Mouse (Mus musculus) retina, postnatal 1 day (tissue): ENCODE measurements around the gene Ciao2a.

ENCODE experiments used
- DNase-seq: peaks from one replicate; pipeline ENCODE4 v3.0.0-alpha.2; 2012

The Ciao2a gene

DNA sequence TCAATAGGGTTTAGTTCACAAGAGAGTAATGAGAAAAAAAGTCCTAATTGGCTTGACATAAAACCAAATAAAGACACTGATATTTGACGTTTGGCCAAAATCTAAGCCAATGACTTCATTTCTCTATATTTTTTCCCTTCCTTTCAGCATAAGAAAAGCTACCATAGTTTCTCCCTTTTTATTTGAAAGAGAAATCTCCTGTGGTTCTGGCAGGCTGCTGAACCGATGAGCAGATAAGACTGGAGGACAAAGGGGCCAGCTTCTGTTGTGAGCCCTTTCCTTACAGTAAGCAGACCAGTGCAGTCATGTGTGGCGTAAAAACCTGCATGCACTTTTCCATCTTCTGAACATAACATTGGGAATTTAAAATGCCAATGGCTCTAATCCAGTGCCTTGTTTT is 5.5 kb upstream of the Ciao2a start:
- DNase-seq, result no peak

DNA sequence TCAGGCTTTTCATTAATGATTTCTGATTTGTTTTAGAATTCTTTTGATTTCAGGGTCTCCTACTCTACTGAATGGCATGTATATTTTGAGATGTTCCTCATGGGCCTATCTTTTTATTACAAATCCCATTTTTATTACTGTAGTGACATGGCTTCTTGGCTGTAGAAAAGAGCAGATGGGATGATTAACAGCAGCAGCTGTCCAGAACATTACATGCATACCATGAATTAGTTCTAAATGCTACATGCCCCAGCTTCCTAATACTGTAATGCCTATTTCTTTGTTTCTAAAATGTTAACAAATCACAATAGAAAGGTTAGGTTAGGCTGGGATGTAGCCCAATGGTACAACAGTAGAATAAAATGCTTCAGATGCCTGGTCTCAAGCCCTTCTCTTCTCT is 5.0 kb upstream of the Ciao2a start:
- DNase-seq, result no peak

DNA sequence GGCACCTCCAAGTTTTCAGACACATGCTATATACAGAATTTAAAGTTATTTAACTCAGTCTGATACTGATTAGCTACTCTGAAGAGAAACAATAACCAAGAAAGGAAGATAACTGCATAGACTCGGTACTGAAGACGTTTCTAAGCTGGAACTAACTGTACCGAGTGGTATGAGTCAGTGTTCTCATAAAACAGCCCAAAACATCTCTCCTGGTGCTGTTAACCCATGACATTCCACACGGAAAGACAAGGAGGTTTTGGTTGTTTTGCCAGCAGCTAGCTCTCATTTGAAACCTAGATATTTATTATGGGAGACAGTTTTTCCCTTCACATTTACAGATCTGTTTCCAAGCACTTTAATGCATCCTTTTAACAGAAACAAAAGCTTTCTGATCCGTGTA is 2.8 kb upstream of the Ciao2a start:
- DNase-seq, result no peak

DNA sequence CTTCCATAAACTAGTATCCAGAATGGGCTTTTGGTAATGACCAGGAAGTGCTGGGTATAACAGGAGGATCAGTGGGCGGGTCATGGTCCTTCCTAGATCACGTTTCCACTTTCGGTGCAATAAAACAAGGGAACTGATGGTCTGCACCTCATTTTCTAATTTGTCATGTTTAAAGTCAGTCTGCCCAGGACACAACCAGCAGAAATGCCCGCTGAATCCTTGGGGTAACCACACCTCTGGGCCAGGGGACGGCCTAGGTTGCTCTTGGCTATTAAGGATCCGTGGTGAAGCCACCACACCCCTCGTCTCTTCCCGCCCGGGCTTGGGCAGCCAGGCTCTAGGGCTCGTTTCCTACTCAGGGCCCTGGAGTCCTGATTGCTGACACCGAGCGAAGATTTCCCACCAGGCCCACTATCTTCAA is 2.3 kb upstream of the Ciao2a start:
- no peak for DNase-seq

DNA sequence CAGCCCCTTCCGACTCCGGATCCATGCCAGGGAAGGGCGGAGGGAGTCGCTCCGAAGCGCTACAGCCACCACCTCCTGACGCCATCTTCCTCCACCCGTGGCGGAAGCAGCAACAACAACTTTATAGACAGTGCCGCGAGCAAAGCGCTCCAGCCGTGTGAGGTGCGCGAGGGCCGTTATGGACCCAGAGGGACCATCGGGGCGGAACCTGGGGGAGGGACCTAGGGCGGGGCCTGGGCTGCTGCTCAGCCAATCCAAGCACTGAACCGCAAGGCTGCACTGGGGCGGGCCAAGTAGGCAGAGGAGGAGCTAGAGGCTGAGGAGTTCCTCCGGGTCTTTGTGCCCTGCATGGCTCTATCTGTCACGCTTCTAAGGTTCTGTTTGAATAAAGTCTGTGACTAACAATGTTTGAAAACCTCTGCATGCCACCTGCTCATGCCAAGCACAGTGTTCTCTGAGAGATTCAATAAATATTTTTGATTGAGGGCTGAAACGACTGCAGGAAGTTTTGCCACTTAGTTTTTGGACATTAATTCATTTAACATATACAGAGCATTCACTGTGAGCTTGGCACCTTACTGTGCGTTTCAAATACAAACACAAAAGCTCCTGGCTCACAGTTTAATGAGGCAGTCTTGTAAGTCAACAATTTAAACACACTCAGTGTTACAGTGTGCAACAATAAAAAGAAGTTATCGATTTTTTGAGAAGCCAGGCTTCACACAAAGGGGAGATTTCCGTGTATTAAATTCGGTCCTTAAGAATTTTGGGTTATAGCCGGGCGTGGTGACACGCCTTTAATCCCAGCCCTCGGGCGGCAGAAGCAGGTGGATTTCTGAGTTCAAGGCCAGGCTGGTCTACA is 1.5 kb upstream of the Ciao2a start:
- peak; percentile 99 for DNase-seq

DNA sequence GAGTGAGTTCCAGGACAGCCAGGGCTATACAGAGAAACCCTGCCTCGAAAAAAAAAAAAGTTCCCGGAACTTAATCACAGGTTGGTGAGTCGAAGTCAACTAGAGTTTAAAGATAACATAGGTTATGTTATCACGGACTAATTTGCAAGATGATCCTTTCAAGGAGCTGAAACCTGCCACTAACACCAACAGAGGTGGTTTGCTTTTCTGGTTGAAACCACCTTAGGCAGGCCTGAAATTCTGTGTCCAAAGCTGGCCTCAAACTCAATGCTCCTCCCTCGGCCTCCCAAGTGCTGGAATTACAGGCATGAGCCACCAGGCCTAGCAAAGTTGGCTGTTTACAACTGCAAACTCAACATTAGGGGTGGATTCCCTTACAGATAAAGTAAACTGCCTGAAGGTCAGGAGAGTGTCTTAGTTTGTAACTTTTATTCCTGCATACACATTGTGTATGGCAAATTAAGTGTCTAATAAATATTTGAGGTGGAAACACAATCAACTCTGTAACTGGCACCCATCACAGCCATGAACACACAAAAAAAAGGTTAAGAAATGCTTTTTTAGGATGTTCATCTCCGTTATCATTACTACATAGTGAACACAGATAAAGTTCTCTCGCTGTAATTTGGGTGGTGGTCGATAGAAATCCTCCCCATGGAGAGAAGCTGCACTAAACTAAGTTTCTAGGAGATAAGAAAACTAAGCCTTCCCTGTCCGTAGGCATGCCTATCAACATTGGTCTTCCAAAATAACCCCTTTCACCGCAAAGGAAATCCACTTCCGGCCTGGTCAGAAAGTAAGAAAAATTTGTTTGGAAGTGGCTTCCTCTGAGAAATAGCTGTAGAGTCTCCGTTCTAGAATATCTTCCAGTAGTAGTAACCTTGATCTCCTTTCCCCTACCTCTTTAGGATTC is 612 bp upstream of the Ciao2a start:
- no peak for DNase-seq

DNA sequence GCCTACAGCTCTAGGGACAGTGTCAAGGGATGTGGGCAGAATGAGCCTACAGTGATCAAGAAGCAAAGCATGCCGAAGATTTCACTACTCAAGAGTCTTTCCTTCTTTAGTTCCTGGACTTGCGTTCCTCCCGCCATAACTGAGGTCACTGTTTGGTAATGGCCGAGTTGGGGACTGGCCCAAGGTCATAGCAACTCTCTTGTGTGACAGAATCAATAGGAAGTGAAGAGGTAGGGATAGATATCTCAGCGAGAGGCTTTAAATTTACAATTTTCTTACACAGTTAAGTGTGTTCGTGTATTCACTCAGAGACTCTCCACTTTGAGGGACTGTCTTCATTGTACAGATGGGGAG is 759 bp downstream of the Ciao2a start:
- no peak for DNase-seq

DNA sequence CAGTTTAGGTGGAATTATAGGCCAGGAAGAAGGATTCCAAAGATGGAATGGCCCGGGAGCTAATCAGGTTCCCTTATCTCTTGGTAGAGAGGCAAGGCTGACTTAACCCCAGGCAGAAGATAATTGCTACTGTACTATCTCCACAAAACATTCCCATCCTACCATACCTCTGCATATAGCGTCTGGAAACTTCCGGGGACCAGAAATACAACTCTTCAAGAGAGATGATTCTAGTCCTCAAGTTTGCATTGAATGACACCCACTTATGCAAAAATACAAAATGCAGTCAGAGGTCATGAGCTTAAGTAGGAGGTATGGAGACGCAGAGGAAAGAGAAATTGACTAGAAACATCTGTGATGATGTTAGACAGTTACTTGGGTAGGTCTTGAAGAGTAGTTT is 1.5 kb downstream of the Ciao2a start:
- DNase-seq, result no peak

DNA sequence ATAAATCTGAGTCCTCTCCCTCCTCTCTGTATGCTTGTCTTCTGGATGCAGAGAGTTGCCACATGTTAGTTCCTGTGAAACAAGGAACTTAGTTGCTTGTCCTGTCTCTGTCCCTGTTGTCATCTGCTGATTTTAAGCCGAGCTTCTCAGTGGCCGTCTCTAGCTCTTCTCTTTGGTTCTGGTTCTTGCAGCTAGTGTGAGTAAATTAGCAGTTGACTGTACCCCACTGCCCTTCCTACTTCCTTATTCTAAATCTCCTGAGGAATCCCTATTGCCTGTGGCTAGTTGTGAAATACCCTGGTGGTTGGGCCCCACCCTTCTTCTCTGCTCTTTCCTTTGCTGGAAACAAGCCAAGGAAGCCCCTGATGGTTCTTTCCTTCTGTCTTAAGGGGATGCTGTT is 5.1 kb downstream of the Ciao2a start:
- no peak for DNase-seq

DNA sequence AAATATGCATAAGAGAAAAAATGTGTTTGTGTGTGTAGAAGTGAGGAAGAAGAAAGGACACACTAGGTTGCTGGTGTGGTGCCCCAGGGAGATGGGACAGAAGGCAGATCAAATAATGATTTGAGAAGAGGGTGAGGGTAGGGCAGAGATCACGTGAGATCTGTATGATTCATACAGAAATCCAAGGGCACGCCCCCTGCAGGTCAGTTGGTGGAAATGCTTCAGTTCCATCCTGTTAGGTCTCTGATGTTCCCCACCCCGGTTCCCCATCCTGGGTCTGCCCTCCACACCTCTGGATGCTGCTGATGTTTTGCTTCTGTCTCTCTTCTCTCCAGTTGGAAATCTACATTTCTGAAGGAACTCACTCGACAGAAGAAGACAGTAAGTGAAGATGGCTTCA is 9.6 kb downstream of the Ciao2a start:
- DNase-seq, result peak; percentile 39

DNA sequence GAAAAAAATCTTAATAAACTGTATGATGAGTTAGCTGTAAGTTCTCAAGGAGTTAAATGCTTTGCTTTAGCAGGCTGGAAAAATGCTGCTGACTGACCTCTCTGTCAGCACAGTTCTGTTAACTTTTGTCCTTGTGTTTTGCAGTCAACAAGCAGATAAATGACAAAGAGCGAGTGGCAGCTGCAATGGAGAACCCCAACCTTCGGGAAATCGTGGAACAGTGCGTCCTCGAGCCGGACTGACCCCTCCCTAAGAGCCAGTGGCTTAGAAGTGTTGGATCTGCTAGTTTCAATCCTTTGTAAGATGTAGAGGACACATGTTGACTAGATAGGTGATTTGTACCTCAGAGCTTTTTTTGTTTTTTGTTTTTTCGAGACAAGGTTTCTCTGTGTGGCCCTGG is 11.8 kb downstream of the Ciao2a start:
- DNase-seq, result no peak

DNA sequence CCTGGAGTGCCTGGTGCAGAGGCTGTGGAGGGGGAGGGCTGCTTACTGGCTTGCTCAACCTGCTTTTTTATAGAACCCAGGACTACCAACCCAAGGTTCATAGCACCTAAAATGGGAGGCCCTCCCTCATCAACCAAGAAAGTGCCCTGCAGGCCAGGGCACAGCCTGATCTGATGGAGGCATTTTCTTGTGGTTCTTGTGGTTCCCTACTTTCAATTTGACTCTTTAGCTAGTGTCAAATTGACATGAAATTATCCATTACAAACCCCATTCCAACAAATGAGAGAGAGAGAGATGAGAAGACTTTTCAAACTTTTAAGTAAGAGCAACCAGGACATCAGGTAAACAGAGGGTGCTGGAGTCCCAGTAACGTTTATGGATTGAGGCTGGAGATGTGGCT is 15.9 kb downstream of the Ciao2a start:
- DNase-seq, result no peak

DNA sequence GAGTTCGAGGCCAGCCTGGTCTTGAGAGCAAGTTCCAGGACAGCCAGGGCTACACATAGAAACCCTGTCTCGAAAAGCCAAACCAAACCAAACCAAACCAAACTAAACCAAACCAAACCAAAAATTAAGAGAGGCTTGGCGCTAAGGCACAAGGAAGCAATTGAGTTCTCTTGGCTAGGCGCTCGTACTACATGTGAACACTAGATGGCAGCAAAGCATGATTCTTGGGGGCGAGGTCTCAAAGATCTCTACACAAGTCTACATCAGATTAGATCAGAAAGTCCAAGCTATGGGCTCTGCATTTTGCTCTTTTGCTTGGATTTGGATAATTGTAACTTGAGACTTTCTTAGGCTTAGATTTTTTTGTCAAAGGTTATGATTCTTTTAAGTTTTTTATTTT is 17.8 kb downstream of the Ciao2a start:
- peak; percentile 83 for DNase-seq

DNA sequence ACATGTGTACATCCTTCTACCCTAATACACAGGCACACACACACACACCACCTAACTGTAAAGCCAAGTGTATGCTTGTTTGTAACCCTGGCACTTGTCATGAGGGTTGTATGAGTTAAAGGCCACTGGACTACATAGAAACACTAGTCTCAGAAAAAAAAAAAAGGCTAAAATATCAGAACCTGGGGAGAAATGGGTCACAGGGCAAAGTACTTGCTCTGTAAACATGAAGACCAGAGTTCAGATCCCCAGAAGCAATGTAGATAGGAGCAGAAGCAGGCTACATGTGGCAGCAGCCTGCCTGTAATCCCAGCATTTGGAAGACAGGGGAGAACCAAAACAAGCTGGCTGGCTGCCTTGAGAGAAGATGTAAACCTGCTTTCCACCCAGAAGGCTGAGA is 19.7 kb downstream of the Ciao2a start:
- DNase-seq, result no peak

DNA sequence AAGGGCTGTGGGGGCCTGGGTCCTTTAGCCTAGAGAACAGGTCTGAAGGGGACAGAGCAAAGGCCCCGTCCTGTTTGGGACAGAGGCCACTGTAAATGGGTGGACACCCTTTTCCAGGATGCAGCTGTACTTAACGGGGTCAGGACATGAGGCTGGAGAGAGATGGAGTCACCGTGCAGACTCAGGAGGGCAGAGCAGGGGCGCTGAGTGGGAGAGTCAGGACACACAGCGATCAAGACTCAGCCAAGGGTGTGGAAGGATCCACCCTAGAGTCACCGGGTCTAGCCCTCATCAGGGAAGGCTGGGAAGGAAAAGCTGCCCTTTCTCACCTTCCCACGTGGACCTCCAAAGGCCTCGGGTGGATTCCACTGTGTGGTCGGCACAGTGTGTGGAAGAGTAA is 25.6 kb downstream of the Ciao2a start:
- DNase-seq, result no peak

DNA sequence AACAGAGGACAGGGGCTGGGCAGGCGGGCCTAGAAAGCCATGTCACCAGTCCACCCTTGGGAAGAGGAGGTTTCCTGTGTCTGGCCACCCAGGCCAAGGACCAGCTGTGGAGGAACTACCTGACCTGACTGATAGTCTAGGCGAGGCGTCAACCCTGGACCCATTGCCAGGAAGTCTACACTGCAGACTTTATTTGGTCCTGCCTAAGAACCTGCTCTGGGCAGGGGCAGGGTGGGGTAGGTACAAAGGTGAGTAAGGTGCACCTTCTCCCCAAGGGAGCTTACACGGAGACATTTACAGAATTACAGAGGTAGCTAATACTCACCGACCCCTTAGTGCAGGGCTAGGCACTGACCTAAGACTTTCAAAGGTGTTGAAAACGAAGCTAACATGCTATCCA is 27.2 kb downstream of the Ciao2a start:
- no peak for DNase-seq

DNA sequence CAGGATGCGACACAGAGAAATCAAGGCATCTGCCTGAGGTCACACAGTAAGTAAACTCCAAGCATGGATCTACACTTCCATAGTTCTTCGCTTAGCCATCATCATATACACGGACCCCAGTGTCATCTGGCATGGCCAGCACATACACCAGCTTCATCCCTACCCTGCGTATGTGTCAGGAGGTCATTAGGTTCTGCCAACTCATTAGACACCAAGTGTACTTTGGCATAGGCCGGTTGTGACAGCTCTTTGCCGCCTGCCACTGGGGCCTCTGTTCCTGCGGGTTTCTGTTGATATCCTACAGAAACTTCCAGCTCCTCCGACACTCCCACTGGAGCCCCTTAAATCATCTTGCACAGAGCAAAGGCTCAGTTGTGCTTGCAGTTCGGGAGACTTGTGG is 27.6 kb downstream of the Ciao2a start:
- no peak for DNase-seq

DNA sequence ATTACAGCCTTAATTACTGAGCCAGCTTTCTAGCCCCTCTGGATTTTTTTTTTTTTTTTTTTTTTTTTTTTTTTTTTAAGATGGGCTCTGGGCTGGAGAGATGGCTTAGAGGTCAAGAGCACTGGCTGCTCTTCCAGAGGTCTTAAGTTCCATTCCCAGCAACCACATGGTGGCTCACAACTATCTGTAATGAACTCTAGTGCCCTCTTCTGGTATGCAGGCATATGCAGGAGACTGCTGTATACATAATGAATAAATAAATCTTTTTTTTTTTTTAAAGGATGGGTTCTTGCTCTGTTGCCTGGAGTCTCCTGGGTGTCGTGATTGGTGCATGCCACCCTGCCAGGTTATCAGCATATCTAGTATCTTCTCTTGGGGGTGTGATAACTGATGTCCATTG is 29.1 kb downstream of the Ciao2a start:
- DNase-seq, result no peak

DNA sequence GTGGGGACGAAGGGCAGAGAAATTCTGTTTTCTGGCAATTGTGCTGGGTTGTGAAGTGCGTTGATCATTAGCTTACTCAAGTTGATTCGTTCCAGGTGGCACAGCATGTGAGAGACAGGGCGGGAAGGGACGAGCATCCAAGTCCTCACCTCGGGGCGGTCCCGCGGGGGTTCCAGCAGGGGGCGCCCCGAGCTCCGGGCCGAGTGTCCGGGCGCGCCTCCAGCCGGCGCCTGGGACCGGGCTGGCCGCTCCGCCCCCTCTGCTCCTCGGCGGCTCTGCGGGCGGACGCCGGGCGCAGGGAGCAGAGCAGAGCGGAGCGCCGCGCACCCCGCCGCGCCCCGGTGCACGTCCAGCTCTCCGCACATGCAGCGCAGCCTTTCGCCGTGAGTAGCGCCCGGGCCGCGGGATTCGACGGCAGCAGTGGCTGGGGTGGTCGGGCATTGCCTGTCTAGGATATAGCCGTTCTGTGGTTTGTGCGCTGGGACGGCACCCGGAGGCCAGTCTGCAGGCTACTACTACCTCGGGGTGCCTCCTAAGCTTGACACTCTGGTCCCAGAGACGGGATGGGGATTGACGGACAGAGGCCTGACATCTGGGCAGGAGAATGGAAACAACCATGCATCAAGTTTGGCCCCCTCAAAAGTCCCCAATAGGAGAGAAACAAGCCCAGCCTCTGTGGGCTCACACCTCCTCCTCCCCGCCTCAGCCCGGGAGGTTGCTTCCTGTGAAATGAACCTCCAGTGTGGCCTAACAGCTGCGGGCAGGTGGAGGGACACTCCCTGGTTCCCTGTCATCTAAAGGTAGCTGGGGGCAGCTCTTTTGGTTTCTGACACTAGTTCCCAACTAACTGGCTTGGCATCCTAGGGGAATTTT is 31.8 kb downstream of the Ciao2a start, which contains the start of gene Dapk2:
Gene Dapk2 (plus strand): TSS at position 266 of the 873 bp plus-strand sequence.
- DNase-seq, result peak; percentile 85

DNA sequence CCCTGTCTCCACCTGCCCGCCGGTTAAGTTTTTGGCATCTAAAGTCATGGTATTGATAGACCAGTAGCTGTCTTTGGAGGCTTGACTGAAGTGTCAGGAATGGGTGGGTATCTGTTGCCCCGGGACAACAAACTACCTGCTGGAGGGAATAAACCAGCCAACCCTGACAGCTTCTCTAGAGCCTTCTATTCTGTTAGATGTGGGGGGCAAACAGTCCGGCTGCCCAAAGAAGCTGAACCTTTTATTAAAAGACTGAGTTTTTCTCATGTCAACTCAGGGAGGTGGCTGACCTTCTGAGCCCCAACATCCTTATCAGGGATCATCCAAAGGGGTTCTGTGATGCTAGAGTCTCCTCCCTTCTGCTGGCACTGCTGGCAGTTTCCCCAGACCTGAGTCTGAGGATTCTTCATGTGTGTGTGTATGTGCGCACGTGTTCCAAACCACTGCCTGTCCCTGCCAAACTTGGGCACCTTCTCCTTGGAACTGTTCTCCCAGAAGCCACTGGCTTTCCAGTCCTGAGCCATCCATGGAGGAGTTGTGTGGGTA is 32.5 kb downstream of the Ciao2a start:
- no peak for DNase-seq

DNA sequence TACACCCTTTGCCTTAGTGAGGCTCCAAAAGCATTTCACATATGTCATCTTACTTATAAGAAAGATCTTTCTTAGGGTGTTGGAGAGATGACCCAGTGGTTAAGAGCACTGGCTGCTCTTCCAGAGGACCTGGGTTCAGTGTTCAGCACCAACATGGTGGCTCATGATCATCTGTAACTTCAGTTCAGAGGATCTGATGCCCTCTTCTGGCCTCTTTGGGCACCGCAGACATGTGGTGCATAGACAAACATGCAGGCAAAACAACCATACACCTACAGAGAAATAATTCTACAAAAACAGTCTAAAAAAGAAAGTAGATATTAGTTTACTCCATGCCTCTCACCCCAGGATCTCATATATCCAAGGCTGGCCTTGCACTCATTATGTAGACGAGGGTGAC is 33.7 kb downstream of the Ciao2a start:
- DNase-seq, result no peak

DNA sequence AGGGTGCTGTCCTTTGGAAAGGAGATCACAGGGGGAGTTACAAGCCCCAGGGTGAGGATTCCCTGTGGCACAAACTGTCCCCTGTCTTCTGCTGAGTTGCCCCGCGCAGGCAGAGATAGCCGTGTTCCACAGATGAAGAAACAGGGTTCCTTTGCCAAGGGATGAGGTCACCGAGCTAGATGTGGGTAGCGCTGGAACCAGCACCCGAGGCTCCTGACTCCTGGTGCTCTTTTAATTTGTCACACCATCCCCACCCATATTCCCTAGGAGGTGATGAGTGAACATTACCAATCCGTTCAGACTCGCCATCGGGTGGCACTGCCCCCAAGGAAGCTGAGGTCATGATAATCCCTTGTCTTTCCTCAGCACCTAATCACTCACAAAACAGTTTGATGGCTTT is 36.6 kb downstream of the Ciao2a start:
- DNase-seq, result no peak

DNA sequence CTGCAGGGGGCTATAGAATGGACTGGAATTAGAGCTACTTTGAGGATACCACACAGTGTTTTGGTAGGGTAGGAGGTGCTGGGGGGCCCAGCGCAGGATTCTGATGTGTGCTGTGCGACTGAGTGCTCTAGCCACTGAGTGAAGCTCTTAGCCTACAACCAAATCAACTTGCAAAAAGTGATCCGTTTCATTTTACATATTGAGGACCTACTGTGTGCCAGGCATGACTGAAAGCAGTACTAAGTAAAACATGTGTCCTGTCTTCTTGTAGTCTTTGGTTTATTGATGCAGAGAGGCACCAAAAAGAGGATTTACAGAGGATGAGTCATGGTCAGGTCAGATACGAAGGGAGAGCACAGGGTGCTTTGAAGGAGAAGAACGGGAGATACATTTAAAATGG is 40.8 kb downstream of the Ciao2a start:
- no peak for DNase-seq
